Mouse (Mus musculus): ENCODE results near the gene 4930467E23Rik. TPM values are rescaled to one million over a fixed set of nuclear protein-coding genes. Genes with fewer than 3 reads are reported as not detected.
"Not testable (repeated sequence)": the region's sequence is repeated elsewhere in the genome, so short reads cannot be mapped to it uniquely, and the experiment has no call there.

Gene 4930467E23Rik
- total and polyA plus RNA-seq, 2 experiments, result 0.09 TPM; not detected in 1

DNA sequence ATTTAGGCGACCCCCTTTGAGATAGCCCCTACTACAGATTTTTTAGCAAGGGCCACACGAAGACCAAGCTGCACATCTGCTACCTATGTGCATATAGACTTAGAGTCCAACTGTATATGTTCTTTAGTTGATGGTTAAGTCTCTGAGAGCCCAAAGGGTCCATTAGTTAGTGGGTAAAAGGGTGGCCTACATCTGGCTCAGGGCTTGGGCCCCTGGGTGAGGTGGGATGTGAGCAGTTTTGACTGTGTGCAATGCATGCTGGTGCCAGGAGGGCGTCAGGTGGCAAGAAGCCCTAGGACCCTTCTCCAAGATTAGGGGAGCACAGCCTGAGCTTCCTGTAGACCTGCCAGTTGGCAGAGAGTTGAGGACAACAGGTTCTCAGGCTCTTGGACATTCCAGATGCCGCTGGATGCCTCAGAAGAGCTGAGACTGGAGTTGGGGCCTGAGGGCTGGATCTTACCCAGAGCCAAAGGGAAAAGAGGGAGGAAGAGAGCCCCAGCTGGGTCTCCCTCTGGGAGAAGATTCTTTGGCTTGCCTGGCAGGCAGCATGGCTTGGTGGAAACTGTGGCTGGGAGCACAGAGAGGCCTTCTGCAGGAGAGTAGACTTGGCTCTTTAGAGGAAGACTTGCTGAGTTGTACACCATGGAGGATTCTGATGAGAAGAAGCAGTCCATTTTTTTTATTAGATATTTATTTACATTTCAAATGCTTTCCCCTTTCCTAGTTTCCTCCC, 33.6 kb downstream of the 4930467E23Rik start:
- not testable (repeated sequence) for H3K4me1 ChIP-seq (ENCODE audit: control insufficient read depth, insufficient read depth, low read length); H3K79me2 ChIP-seq (ENCODE audit: control insufficient read depth, insufficient read depth, low read length); H3K4me3 ChIP-seq (ENCODE audit: insufficient read depth, low read depth, low read length); H3K36me3 ChIP-seq (ENCODE audit: control insufficient read depth, insufficient read depth, low read length); DNase-seq (ENCODE audit: extremely low read depth, low read depth, low spot score); H3K9ac ChIP-seq (ENCODE audit: low read depth, low read length); H3K27ac ChIP-seq (replicated peaks; ENCODE audit: insufficient read depth, low read depth, low read length); H3K27me3 ChIP-seq (ENCODE audit: control insufficient read depth, insufficient read depth, low read length)
- WGBS, result 58% methylated on average over 4 of the region's 4 CpGs

DNA sequence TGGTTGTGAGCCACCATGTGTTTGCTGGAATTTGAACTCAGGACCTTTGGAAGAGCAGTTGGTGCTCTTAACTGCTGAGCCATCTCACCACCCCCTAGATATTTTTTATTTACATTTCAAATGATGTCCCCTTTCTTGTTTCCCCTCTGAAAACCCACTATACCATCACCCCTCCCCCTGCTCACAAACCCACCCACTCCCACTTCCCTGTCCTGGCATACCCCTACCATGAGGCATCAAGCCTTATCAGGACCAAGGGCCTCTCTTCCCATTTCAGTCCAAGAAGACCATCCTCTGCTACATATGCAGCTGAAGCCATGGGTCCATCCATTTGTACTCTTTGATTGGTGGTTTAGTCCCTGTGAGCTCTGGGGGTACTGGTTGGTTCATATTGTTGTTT, 36.2 kb downstream of the 4930467E23Rik start:
- DNase-seq (ENCODE audit: extremely low read depth, low read depth, low spot score); H3K79me2 ChIP-seq (ENCODE audit: control insufficient read depth, insufficient read depth, low read length); H3K4me1 ChIP-seq (ENCODE audit: control insufficient read depth, insufficient read depth, low read length); H3K36me3 ChIP-seq (ENCODE audit: control insufficient read depth, insufficient read depth, low read length); H3K4me3 ChIP-seq (ENCODE audit: insufficient read depth, low read depth, low read length); H3K27ac ChIP-seq (replicated peaks; ENCODE audit: insufficient read depth, low read depth, low read length); H3K27me3 ChIP-seq (ENCODE audit: control insufficient read depth, insufficient read depth, low read length); H3K9ac ChIP-seq (ENCODE audit: low read depth, low read length): not testable (repeated sequence)

DNA sequence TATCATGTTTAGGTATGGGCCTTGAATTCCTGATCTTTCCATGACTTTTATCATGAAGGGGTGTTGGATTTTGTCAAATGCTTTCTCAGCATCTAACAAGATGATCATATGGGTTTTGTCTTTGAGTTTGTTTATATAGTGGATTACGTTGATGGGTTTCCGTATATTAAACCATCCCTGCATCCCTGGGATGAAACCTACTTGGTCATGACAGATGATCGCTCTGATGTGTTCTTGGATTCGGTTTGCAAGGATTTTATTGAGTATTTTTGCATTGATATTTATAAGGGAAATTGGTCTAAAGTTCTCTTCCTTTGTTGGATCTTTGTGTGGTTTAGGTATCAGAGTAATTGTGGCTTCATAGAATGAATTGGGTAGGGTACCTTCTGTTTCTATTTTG, 44.1 kb downstream of the 4930467E23Rik start:
- H3K27me3 ChIP-seq (ENCODE audit: control insufficient read depth, insufficient read depth, low read length); H3K36me3 ChIP-seq (ENCODE audit: control insufficient read depth, insufficient read depth, low read length); H3K79me2 ChIP-seq (ENCODE audit: control insufficient read depth, insufficient read depth, low read length); H3K4me1 ChIP-seq (ENCODE audit: control insufficient read depth, insufficient read depth, low read length); H3K9ac ChIP-seq (ENCODE audit: low read depth, low read length); DNase-seq (ENCODE audit: extremely low read depth, low read depth, low spot score); H3K27ac ChIP-seq (replicated peaks; ENCODE audit: insufficient read depth, low read depth, low read length); H3K4me3 ChIP-seq (ENCODE audit: insufficient read depth, low read depth, low read length): not testable (repeated sequence)
- WGBS, result 80% methylated on average over 4 of the region's 4 CpGs

DNA sequence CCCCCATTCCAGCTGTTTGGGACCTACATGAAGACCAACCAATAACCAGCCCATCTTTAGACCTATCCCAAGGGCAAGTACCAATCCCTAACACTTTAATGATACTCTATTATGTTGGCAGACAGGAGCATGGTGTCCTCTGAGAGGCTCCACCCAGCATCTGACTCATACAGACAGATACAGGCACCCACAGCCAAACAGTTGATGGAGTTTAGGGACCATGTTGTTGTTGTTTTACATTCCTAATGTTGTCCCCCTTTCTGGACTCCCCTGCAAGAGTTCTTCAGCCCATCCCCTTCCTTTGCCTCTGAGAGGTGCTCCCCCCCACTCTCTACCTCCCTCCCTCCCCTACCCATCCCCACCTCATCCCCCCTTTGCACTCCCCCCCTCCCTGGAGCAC, 46.9 kb downstream of the 4930467E23Rik start:
- not testable (repeated sequence) for H3K4me1 ChIP-seq (ENCODE audit: control insufficient read depth, insufficient read depth, low read length); H3K4me3 ChIP-seq (ENCODE audit: insufficient read depth, low read depth, low read length); H3K9ac ChIP-seq (ENCODE audit: low read depth, low read length); H3K27me3 ChIP-seq (ENCODE audit: control insufficient read depth, insufficient read depth, low read length); DNase-seq (ENCODE audit: extremely low read depth, low read depth, low spot score); H3K79me2 ChIP-seq (ENCODE audit: control insufficient read depth, insufficient read depth, low read length); H3K27ac ChIP-seq (replicated peaks; ENCODE audit: insufficient read depth, low read depth, low read length); H3K36me3 ChIP-seq (ENCODE audit: control insufficient read depth, insufficient read depth, low read length)

DNA sequence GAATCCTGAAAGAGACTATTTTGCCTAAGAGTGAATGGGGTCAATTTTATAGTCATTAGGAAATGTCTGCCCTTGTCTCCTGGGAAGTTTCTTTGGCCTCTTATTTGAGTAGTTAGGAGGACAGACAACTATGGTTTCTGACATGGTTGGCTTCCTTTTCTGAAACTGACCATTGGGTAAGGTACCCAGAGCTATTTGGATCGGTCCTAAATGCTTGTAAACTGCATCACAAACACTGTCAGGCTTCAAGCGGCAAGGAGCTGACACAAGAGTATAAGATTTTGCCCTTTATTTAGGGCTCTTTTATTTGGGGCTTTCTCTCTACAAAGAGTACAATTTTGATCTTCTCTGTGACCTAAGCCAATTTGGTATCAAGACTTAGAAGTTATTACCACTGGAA, 48.1 kb downstream of the 4930467E23Rik start:
- not testable (repeated sequence) for H3K4me1 ChIP-seq (ENCODE audit: control insufficient read depth, insufficient read depth, low read length); H3K27me3 ChIP-seq (ENCODE audit: control insufficient read depth, insufficient read depth, low read length); DNase-seq (ENCODE audit: extremely low read depth, low read depth, low spot score); H3K9ac ChIP-seq (ENCODE audit: low read depth, low read length); H3K79me2 ChIP-seq (ENCODE audit: control insufficient read depth, insufficient read depth, low read length); H3K27ac ChIP-seq (replicated peaks; ENCODE audit: insufficient read depth, low read depth, low read length); H3K4me3 ChIP-seq (ENCODE audit: insufficient read depth, low read depth, low read length); H3K36me3 ChIP-seq (ENCODE audit: control insufficient read depth, insufficient read depth, low read length)
- 43% methylated on average over 2 of the region's 2 CpGs for WGBS

DNA sequence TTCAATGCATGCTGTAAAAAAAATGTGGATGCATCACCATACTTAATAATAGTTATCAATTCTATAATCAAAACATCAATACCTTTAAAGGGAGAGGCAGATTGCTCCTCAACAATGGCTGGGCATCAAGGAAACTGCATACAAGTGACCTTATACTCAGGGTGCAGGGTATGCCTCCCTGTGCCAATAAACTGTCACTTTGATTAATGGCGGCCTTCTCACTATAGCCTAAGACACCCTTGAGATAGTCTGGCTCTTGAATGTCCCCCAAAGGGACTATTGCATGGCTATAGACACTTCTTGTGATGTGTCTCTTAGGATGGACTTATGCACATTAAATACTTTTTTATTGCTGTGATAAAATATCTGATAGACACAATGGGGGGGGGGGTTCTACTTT, 48.8 kb downstream of the 4930467E23Rik start:
- not testable (repeated sequence) for DNase-seq (ENCODE audit: extremely low read depth, low read depth, low spot score); H3K36me3 ChIP-seq (ENCODE audit: control insufficient read depth, insufficient read depth, low read length); H3K27ac ChIP-seq (replicated peaks; ENCODE audit: insufficient read depth, low read depth, low read length); H3K4me1 ChIP-seq (ENCODE audit: control insufficient read depth, insufficient read depth, low read length); H3K9ac ChIP-seq (ENCODE audit: low read depth, low read length); H3K4me3 ChIP-seq (ENCODE audit: insufficient read depth, low read depth, low read length); H3K79me2 ChIP-seq (ENCODE audit: control insufficient read depth, insufficient read depth, low read length); H3K27me3 ChIP-seq (ENCODE audit: control insufficient read depth, insufficient read depth, low read length)
- 54% methylated on average over 1 of the region's 1 CpGs for WGBS

DNA sequence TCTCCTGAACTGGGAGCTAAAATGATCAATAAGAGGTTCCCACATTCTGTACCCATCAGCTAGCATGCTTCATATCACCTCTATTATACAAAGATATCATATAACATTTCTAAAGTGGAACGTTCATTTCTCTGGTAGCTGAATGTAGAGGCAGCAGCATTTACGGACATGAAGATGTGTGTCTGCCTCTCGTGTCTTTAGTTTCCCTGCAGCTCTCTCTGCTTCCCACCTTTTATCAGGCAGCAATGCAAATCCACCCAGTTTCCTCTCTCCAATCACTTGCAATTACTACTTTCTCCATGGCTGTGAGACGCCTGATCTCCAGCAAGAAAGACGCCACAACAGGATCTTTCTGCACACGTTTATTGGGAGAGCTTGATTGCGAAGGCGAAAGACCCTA, 49.5 kb downstream of the 4930467E23Rik start:
- not testable (repeated sequence) for DNase-seq (ENCODE audit: extremely low read depth, low read depth, low spot score); H3K4me1 ChIP-seq (ENCODE audit: control insufficient read depth, insufficient read depth, low read length); H3K4me3 ChIP-seq (ENCODE audit: insufficient read depth, low read depth, low read length)

DNA sequence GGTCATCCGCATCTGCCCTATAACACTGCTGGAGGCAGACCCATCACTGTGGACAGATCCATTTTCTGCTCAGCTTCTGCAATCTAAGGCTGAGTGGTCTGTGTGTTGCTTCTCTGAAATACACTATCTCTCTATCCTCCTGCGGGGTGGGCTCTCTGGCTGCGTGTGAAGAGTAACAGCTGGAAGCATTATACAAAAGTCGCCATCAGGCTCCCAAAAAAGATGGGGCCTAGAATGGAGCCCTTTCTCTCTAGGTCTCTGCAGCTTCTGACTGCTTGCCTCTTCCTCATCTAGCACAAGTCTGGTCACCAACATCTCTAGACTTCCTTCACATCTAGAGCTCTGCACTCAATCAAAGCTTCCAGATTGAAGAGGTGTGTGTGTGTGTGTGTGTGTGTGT, 50.8 kb downstream of the 4930467E23Rik start:
- not testable (repeated sequence) for H3K9ac ChIP-seq (ENCODE audit: low read depth, low read length); H3K36me3 ChIP-seq (ENCODE audit: control insufficient read depth, insufficient read depth, low read length); H3K27me3 ChIP-seq (ENCODE audit: control insufficient read depth, insufficient read depth, low read length); DNase-seq (ENCODE audit: extremely low read depth, low read depth, low spot score); H3K4me3 ChIP-seq (ENCODE audit: insufficient read depth, low read depth, low read length); H3K4me1 ChIP-seq (ENCODE audit: control insufficient read depth, insufficient read depth, low read length); H3K27ac ChIP-seq (replicated peaks; ENCODE audit: insufficient read depth, low read depth, low read length); H3K79me2 ChIP-seq (ENCODE audit: control insufficient read depth, insufficient read depth, low read length)
- 92% methylated on average over 4 of the region's 4 CpGs for WGBS

More for the DNA sequence above, 49.5 kb downstream of the 4930467E23Rik start:
- H3K36me3 ChIP-seq (ENCODE audit: control insufficient read depth, insufficient read depth, low read length); H3K9ac ChIP-seq (ENCODE audit: low read depth, low read length); H3K27ac ChIP-seq (replicated peaks; ENCODE audit: insufficient read depth, low read depth, low read length); H3K27me3 ChIP-seq (ENCODE audit: control insufficient read depth, insufficient read depth, low read length); H3K79me2 ChIP-seq (ENCODE audit: control insufficient read depth, insufficient read depth, low read length): not testable (repeated sequence)
- 85% methylated on average over 8 of the region's 8 CpGs for WGBS

DNA sequence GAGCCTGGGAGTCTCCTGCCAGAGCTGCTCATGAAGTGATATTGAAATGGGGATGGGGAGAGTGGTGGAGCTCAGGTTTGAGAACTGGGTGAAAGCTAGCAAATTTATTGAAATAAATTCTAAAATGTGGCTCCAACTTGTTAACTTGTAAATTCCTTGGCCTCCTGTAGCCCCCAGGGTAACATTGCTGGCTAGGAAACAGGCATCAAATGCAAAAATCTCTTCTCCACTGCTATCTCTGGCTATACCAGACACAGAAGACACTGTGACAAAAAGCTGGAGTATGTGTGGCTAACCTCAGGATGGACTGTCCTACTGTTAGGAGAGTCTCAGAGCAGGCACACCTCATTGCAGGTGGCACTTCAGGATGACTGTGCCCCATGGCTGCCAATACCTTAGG, 51.3 kb downstream of the 4930467E23Rik start:
- not testable (repeated sequence) for H3K27me3 ChIP-seq (ENCODE audit: control insufficient read depth, insufficient read depth, low read length); H3K4me3 ChIP-seq (ENCODE audit: insufficient read depth, low read depth, low read length); H3K27ac ChIP-seq (replicated peaks; ENCODE audit: insufficient read depth, low read depth, low read length); H3K9ac ChIP-seq (ENCODE audit: low read depth, low read length); H3K79me2 ChIP-seq (ENCODE audit: control insufficient read depth, insufficient read depth, low read length); H3K4me1 ChIP-seq (ENCODE audit: control insufficient read depth, insufficient read depth, low read length); DNase-seq (ENCODE audit: extremely low read depth, low read depth, low spot score); H3K36me3 ChIP-seq (ENCODE audit: control insufficient read depth, insufficient read depth, low read length)

All from liver, adult 2 months (tissue).